Mouse (Mus musculus) stomach, postnatal 0 days (tissue): ENCODE measurements around the gene Zfp715.
"Not testable (repeated sequence)": the region's sequence is repeated elsewhere in the genome, so short reads cannot be mapped to it uniquely, and the experiment has no call there.

Experiments used
- CTCF ChIP-seq: IDR thresholded peaks from 2 replicates; pipeline ENCODE4 v1.5.1; 2016; ENCODE audit warnings: antibody characterized with exemption, low read depth, mild to moderate bottlenecking, moderate library complexity
- EP300 ChIP-seq: optimal IDR thresholded peaks from 2 replicates; pipeline ENCODE3; 2016; ENCODE audit warnings: antibody characterized with exemption

GRCm38 (mm10) chr7:43276178-43276577 lies 36.9 kb downstream of the Zfp715 start:
- not testable (repeated sequence) for TF ChIP-seq CTCF, EP300
